In genomic region chr16:17575870-17576824, GRCm38 (mm10) we compare ENCODE assay signal across 9 mouse cellular contexts. TPM values are rescaled to one million over a fixed set of nuclear protein-coding genes. Genes with fewer than 3 reads are reported as not detected.
DNase-seq lines count a peak whose midpoint lies in the region; ATAC-seq lines count a peak whose summit lies in the region.
"Had no signal": no experiment of that assay in that cellular context is flagged by ENCODE, and none has a peak within 500 bp of the region (broad histone marks: within the 10 kb centered on the region; RNA-seq: fewer than 3 reads in every experiment).

No protein-coding gene starts in this region.

- H3K9ac ChIP-seq in embryonic facial prominence, embryonic 12.5 days: peak overlapping the region; percentile 42
- H3K9ac ChIP-seq in kidney, embryonic 14.5 days (ENCODE audit: low read depth, low read length): peak overlapping the region; percentile 52
- peak overlapping the region; percentile 68 for H3K9ac ChIP-seq in limb, embryonic 15.5 days
- peak overlapping the region; percentile 64 for H3K9ac ChIP-seq in midbrain, embryonic 14.5 days (replicated peaks; ENCODE audit: low read length)

- no peaks in the 10 kb centered on the region for H3K36me3 ChIP-seq in embryonic facial prominence, embryonic 12.5 days
- no peaks in the 10 kb centered on the region for H3K36me3 ChIP-seq in kidney, embryonic 14.5 days (ENCODE audit: control insufficient read depth, insufficient read depth, low read length)
- H3K36me3 ChIP-seq in limb, embryonic 15.5 days: no peaks in the 10 kb centered on the region
- H3K36me3 ChIP-seq in midbrain, embryonic 14.5 days (ENCODE audit: control insufficient read depth, insufficient read depth, low read length): no peaks in the 10 kb centered on the region

- DNase-seq in thymus, postnatal 14 days: peak; percentile 27
- no peak for DNase-seq in thymus, postnatal 36 days
- DNase-seq in heart, adult 8-10 months (ENCODE audit: low spot score): peak; percentile 21
- DNase-seq in midbrain, embryonic 14.5 days: peak; percentile 82
- peak; percentile 90 for DNase-seq in testis, postnatal 10 days (ENCODE audit: low spot score)

- peaks cover 60% of the 10 kb centered on the region for H3K27me3 ChIP-seq in embryonic facial prominence, embryonic 12.5 days
- peaks cover 26% of the 10 kb centered on the region for H3K27me3 ChIP-seq in kidney, embryonic 14.5 days (ENCODE audit: control insufficient read depth, insufficient read depth, low read length)
- H3K27me3 ChIP-seq in limb, embryonic 15.5 days: peaks cover 51% of the 10 kb centered on the region
- peaks cover 7% of the 10 kb centered on the region for H3K27me3 ChIP-seq in midbrain, embryonic 14.5 days (ENCODE audit: control insufficient read depth, insufficient read depth, low read length)

- H3K4me3 ChIP-seq in embryonic facial prominence, embryonic 12.5 days: peak overlapping the region; percentile 49
- H3K4me3 ChIP-seq in kidney, embryonic 14.5 days (ENCODE audit: low read length): peak overlapping the region; percentile 55
- peak overlapping the region; percentile 60 for H3K4me3 ChIP-seq in limb, embryonic 15.5 days
- H3K4me3 ChIP-seq in midbrain, embryonic 14.5 days (replicated peaks; ENCODE audit: low read depth, low read length): peak overlapping the region; percentile 53

- H3K27ac ChIP-seq in embryonic facial prominence, embryonic 12.5 days: no peak overlapping the region
- H3K27ac ChIP-seq in kidney, embryonic 14.5 days (ENCODE audit: low read depth, low read length): no peak overlapping the region
- no peak overlapping the region for H3K27ac ChIP-seq in limb, embryonic 15.5 days
- H3K27ac ChIP-seq in midbrain, embryonic 14.5 days (replicated peaks; ENCODE audit: low read depth, low read length): peak overlapping the region; percentile 42; the same call in 1 of the 2 replicates

- no peak for ATAC-seq in embryonic facial prominence, embryonic 12.5 days (ENCODE audit: insufficient number of reproducible peaks, insufficient read depth, low FRiP score, low TSS enrichment)
- ATAC-seq in kidney, embryonic 14.5 days (ENCODE audit: low FRiP score, low TSS enrichment): peak; percentile 66
- ATAC-seq in limb, embryonic 15.5 days (ENCODE audit: insufficient number of reproducible peaks, low FRiP score, low TSS enrichment, low read depth): 0 out of 2 replicates have a peak, but pooled peaks have one; percentile 55
- ATAC-seq in midbrain, embryonic 14.5 days (ENCODE audit: low FRiP score, low TSS enrichment): peak; percentile 66
- ATAC-seq: Patski had no signal

- peak overlapping the region; percentile 76 for H3K4me2 ChIP-seq in embryonic facial prominence, embryonic 12.5 days (replicated peaks)
- H3K4me2 ChIP-seq in kidney, embryonic 14.5 days (replicated peaks; ENCODE audit: low read depth, low read length): peak overlapping the region; percentile 90
- peak overlapping the region; percentile 92 for H3K4me2 ChIP-seq in limb, embryonic 15.5 days
- peak overlapping the region; percentile 60 for H3K4me2 ChIP-seq in midbrain, embryonic 14.5 days (ENCODE audit: low read length)

- WGBS in embryonic facial prominence, embryonic 12.5 days: 14% methylated on average over 45 of the region's 45 CpGs
- WGBS in kidney, embryonic 14.5 days: 14% methylated on average over 45 of the region's 45 CpGs
- WGBS in limb, embryonic 15.5 days: 14% methylated on average over 45 of the region's 45 CpGs
- 13% methylated on average over 45 of the region's 45 CpGs for WGBS in midbrain, embryonic 14.5 days

- 0 out of 2 replicates have a peak, but pooled peaks cover 6% of the 10 kb centered on the region for H3K4me1 ChIP-seq in embryonic facial prominence, embryonic 12.5 days
- 0 out of 2 replicates have a peak, but pooled peaks cover 4% of the 10 kb centered on the region for H3K4me1 ChIP-seq in kidney, embryonic 14.5 days (ENCODE audit: control insufficient read depth, insufficient read depth, low read length)
- peaks cover 13% of the 10 kb centered on the region for H3K4me1 ChIP-seq in limb, embryonic 15.5 days
- H3K4me1 ChIP-seq in midbrain, embryonic 14.5 days (ENCODE audit: control insufficient read depth, insufficient read depth, low read length): 0 out of 2 replicates have a peak, but pooled peaks cover 3% of the 10 kb centered on the region

- H3K9me3 ChIP-seq in embryonic facial prominence, embryonic 12.5 days: no peaks in the 10 kb centered on the region
- H3K9me3 ChIP-seq in kidney, embryonic 14.5 days (ENCODE audit: control insufficient read depth, low read length): no peaks in the 10 kb centered on the region
- no peaks in the 10 kb centered on the region for H3K9me3 ChIP-seq in limb, embryonic 15.5 days
- H3K9me3 ChIP-seq in midbrain, embryonic 14.5 days (ENCODE audit: control insufficient read depth, low read length): no peaks in the 10 kb centered on the region

RNA-seq across cellular contexts. Expression of gene Slc7a4, which starts 6.9 kb away (rescaled TPM):
- polyA plus RNA-seq in embryonic facial prominence, embryonic 12.5 days (2016; fragmentation: Nextera tagmentation; extraction: Ambion mirVana): 3.7 and 3.8 TPM in 2 replicates
- total RNA-seq in heart, adult 8-10 months (2022): 1 to 10 TPM; 1.8 to 6.4 (median 3.1) TPM
- polyA plus RNA-seq in kidney, embryonic 14.5 days (2014; fragmentation: Nextera tagmentation; extraction: Ambion mirVana): 4.3 and 6.6 TPM in 2 replicates
- 9.9 and 11.2 TPM in 2 replicates for polyA plus RNA-seq in limb, embryonic 15.5 days (2015; fragmentation: Nextera tagmentation; extraction: Ambion mirVana)
- 25.0 and 32.4 TPM in 2 replicates for polyA plus RNA-seq in midbrain, embryonic 14.5 days (2014; fragmentation: Nextera tagmentation; extraction: Ambion mirVana)

RNA-seq across cellular contexts. Expression of gene P2rx6, which starts 14.5 kb away (rescaled TPM):
- polyA plus RNA-seq in embryonic facial prominence, embryonic 12.5 days (2016; fragmentation: Nextera tagmentation; extraction: Ambion mirVana): 0.34 and 0.46 TPM in 2 replicates
- 1 to 10 TPM; 1.1 to 2.9 (median 2.0) TPM for total RNA-seq in heart, adult 8-10 months (2022)
- 0.27 and 0.37 TPM in 2 replicates for polyA plus RNA-seq in kidney, embryonic 14.5 days (2014; fragmentation: Nextera tagmentation; extraction: Ambion mirVana)
- polyA plus RNA-seq in limb, embryonic 15.5 days (2015; fragmentation: Nextera tagmentation; extraction: Ambion mirVana): 0.99 and 1.8 TPM in 2 replicates
- polyA plus RNA-seq in midbrain, embryonic 14.5 days (2014; fragmentation: Nextera tagmentation; extraction: Ambion mirVana): 1.5 and 1.9 TPM in 2 replicates

RNA-seq across cellular contexts. Expression of gene Lrrc74b, which starts 15.1 kb away (rescaled TPM):
- not detected in 2 replicates for polyA plus RNA-seq in embryonic facial prominence, embryonic 12.5 days (2016; fragmentation: Nextera tagmentation; extraction: Ambion mirVana)
- not detected for total RNA-seq in heart, adult 8-10 months (2022)
- 0.12 TPM in 1 of 2 replicates, not detected in the other for polyA plus RNA-seq in kidney, embryonic 14.5 days (2014; fragmentation: Nextera tagmentation; extraction: Ambion mirVana)
- polyA plus RNA-seq in limb, embryonic 15.5 days (2015; fragmentation: Nextera tagmentation; extraction: Ambion mirVana): 0.25 TPM in 1 of 2 replicates, not detected in the other
- 0.66 and 0.95 TPM in 2 replicates for polyA plus RNA-seq in midbrain, embryonic 14.5 days (2014; fragmentation: Nextera tagmentation; extraction: Ambion mirVana)

RNA-seq across cellular contexts. Expression of gene Smpd4, which starts 43.0 kb away (rescaled TPM):
- 44.1 and 49.3 TPM in 2 replicates for polyA plus RNA-seq in embryonic facial prominence, embryonic 12.5 days (2016; fragmentation: Nextera tagmentation; extraction: Ambion mirVana)
- 10 to 100 TPM; 19.0 to 23.8 (median 20.1) TPM for total RNA-seq in heart, adult 8-10 months (2022)
- polyA plus RNA-seq in kidney, embryonic 14.5 days (2014; fragmentation: Nextera tagmentation; extraction: Ambion mirVana): 33.4 and 54.9 TPM in 2 replicates
- polyA plus RNA-seq in limb, embryonic 15.5 days (2015; fragmentation: Nextera tagmentation; extraction: Ambion mirVana): 26.0 and 26.8 TPM in 2 replicates
- 29.1 and 29.3 TPM in 2 replicates for polyA plus RNA-seq in midbrain, embryonic 14.5 days (2014; fragmentation: Nextera tagmentation; extraction: Ambion mirVana)

RNA-seq across cellular contexts. Expression of gene Thap7, which starts 45.2 kb away (rescaled TPM):
- polyA plus RNA-seq in embryonic facial prominence, embryonic 12.5 days (2016; fragmentation: Nextera tagmentation; extraction: Ambion mirVana): 66.6 and 73.1 TPM in 2 replicates
- 10 to 100 TPM; 16.6 to 18.5 (median 17.6) TPM for total RNA-seq in heart, adult 8-10 months (2022)
- 49.1 and 51.1 TPM in 2 replicates for polyA plus RNA-seq in kidney, embryonic 14.5 days (2014; fragmentation: Nextera tagmentation; extraction: Ambion mirVana)
- polyA plus RNA-seq in limb, embryonic 15.5 days (2015; fragmentation: Nextera tagmentation; extraction: Ambion mirVana): 63.2 and 72.4 TPM in 2 replicates
- polyA plus RNA-seq in midbrain, embryonic 14.5 days (2014; fragmentation: Nextera tagmentation; extraction: Ambion mirVana): 59.5 and 62.1 TPM in 2 replicates

Comparison
In these comparisons a context has a peak if more than half of its experiments do, and no peak if none do; other contexts are left out.
1. DNase-seq: peak in thymus, postnatal 14 days (single experiment), heart, adult 8-10 months (single experiment), midbrain, embryonic 14.5 days (single experiment) and testis, postnatal 10 days (single experiment); none in thymus, postnatal 36 days (0 of 2).
2. Peak in every context shown above with its lines, with median percentiles within 50 percentile points of each other: H3K4me2 ChIP-seq, H3K4me3 ChIP-seq and H3K9ac ChIP-seq.